Mouse (Mus musculus): ENCODE measurements around the gene Iqgap2. TPM values are rescaled to one million over a fixed set of nuclear protein-coding genes. Genes with fewer than 3 reads are reported as not detected.

Gene Iqgap2
- polyA plus RNA-seq, 1 experiment from 2014 or later, result 9.6 TPM

DNA sequence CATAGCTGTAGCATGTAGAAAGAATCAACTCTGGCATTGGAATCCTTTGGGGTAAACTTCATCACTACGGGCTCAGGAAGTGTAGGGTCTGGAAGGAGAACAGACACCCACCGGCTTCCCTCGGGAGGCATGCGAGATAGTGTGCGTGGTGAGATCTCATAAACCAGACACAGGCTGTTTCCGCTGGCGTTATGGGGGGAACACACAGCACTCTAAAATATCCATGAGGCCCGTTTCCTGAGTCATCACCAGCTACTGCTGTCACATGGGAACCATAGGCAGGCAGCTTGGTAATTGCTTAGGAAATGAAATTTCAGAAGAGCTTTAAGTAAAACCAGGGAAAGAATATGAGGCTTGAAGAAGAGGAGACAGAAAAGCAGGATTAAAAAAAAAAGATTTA, 199.5 kb downstream of the Iqgap2 start:
- ATAC-seq (ENCODE audit: insufficient number of reproducible peaks, low FRiP score, low TSS enrichment, low read depth), result no peak
- H3K4me2 ChIP-seq, result no peak overlapping the region
- H3K4me1 ChIP-seq, result no peaks in the 10 kb centered on the region
- 49% methylated on average over 8 of the region's 8 CpGs for WGBS
- H3K27ac ChIP-seq, result no peak overlapping the region; the same call in 1 of the 2 replicates
- no peak overlapping the region for H3K9ac ChIP-seq
- no peak overlapping the region for H3K4me3 ChIP-seq
- H3K36me3 ChIP-seq, result no peaks in the 10 kb centered on the region
- H3K27me3 ChIP-seq, result no peaks in the 10 kb centered on the region
- no peaks in the 10 kb centered on the region for H3K9me3 ChIP-seq

DNA sequence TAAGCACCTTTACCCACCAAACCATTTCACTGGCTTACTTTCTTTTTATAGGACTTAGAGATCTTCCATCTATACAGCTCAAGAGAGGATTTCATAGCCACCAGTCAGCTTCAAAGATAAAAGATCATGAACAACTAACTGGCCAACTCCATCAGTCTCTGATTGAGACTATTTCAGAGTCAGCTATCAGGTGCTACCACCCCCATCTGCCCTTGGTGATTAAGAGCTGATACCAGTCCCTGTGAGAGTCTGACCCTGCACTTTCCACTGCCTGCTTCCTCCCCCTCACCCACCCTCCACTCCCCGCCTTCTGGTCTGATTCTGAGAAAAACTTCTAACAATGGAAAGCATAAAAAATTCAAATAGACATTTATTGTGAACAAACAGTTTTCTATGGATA, 203.1 kb downstream of the Iqgap2 start:
- no peaks in the 10 kb centered on the region for H3K9me3 ChIP-seq
- 84% methylated on average over 1 of the region's 1 CpGs for WGBS
- no peak overlapping the region for H3K9ac ChIP-seq
- no peaks in the 10 kb centered on the region for H3K4me1 ChIP-seq
- no peak overlapping the region for H3K27ac ChIP-seq
- no peaks in the 10 kb centered on the region for H3K27me3 ChIP-seq
- no peak overlapping the region for H3K4me3 ChIP-seq
- H3K36me3 ChIP-seq, result no peaks in the 10 kb centered on the region; the same call in 1 of the 2 replicates
- no peak for ATAC-seq (ENCODE audit: insufficient number of reproducible peaks, low FRiP score, low TSS enrichment, low read depth)
- H3K4me2 ChIP-seq, result no peak overlapping the region

DNA sequence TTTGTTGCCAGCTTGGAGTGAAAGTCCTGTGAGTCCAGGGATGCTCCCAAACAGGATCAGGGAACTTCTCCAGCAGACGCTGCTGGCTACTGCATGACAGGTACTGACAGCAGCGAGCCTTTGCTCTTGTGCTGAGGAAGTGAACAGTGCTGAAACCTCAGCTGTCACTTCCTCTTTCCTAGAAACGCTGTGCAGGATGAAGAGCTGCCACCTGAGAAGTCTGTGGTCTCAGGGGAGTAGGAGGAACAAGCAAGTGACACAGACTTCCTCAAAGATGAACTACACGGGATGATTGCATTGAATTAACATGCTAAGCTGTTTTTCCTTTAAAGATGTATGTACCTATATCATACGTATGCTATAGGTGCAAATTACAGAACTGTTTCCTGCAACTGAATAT, 206.0 kb downstream of the Iqgap2 start:
- H3K4me2 ChIP-seq, result no peak overlapping the region

DNA sequence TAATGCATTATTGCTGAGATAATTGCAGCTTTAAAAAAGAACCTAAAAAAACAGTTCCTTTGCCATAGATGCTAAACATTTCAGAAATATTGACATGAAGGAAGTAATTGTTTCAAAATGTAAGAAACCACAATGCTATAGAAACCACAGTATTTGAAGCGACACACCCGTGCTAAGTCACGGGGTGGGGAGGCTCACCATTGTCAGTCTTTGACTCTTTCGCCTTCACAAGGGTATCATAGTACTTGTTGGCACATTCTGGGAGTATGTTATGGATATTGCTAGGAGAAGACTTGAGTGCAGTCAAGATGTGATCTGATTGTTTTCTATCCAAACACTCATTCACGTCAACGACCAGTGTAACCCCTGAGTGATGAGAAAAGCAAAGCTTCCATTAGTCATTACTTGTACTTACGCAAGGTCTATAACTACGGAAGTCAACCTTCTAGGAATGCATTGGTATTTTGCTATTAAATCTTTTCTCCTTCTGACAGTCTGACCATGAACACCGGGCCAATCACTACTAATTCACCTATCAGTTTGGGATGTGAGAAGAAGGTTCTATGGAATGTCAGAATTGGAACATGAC, 207.0 kb downstream of the Iqgap2 start:
- H3K27ac ChIP-seq, result no peak overlapping the region
- 92% methylated on average over 9 of the region's 9 CpGs for WGBS
- H3K36me3 ChIP-seq, result no peaks in the 10 kb centered on the region; the same call in 1 of the 2 replicates
- H3K4me1 ChIP-seq, result no peaks in the 10 kb centered on the region
- ATAC-seq (ENCODE audit: insufficient number of reproducible peaks, low FRiP score, low TSS enrichment, low read depth), result no peak
- no peaks in the 10 kb centered on the region for H3K27me3 ChIP-seq
- no peak overlapping the region for H3K9ac ChIP-seq
- no peak overlapping the region for H3K4me3 ChIP-seq
- H3K4me2 ChIP-seq, result no peak overlapping the region
- no peaks in the 10 kb centered on the region for H3K9me3 ChIP-seq

More for the DNA sequence above, 206.0 kb downstream of the Iqgap2 start:
- H3K4me1 ChIP-seq, result no peaks in the 10 kb centered on the region
- no peak overlapping the region for H3K9ac ChIP-seq
- H3K4me3 ChIP-seq, result no peak overlapping the region
- no peaks in the 10 kb centered on the region for H3K27me3 ChIP-seq
- no peak overlapping the region for H3K27ac ChIP-seq
- H3K36me3 ChIP-seq, result no peaks in the 10 kb centered on the region; the same call in 1 of the 2 replicates
- WGBS, result 79% methylated on average over 5 of the region's 5 CpGs
- H3K9me3 ChIP-seq, result no peaks in the 10 kb centered on the region
- ATAC-seq (ENCODE audit: insufficient number of reproducible peaks, low FRiP score, low TSS enrichment, low read depth), result no peak

DNA sequence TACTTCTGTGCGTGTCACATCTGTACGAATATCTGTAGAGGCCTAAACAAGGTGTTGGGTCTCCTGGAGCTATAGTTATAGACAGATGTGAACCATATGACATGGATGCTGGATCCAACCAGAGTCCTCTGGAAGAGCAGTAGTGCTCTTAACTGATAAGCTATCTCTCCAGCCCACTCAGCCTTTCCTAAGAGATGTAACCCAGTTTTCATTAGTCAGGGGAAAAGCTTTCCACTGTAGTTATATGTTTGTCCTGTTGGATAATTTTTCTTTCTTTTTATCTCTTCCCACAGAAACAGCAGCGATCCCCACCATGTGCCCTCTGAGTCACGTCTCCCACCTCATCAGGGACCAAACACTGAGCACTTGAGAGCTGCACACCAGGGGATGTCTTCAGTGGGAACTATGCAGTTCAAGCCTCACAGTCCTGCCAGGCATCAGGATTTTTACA, 212.2 kb downstream of the Iqgap2 start:
- no peaks in the 10 kb centered on the region for H3K36me3 ChIP-seq
- no peak overlapping the region for H3K4me2 ChIP-seq
- ATAC-seq (ENCODE audit: insufficient number of reproducible peaks, low FRiP score, low TSS enrichment, low read depth), result no peak
- H3K4me1 ChIP-seq, result no peaks in the 10 kb centered on the region
- H3K4me3 ChIP-seq, result no peak overlapping the region
- no peak overlapping the region for H3K27ac ChIP-seq
- H3K27me3 ChIP-seq, result no peaks in the 10 kb centered on the region
- WGBS, result 76% methylated on average over 4 of the region's 4 CpGs
- H3K9ac ChIP-seq, result no peak overlapping the region
- no peaks in the 10 kb centered on the region for H3K9me3 ChIP-seq

DNA sequence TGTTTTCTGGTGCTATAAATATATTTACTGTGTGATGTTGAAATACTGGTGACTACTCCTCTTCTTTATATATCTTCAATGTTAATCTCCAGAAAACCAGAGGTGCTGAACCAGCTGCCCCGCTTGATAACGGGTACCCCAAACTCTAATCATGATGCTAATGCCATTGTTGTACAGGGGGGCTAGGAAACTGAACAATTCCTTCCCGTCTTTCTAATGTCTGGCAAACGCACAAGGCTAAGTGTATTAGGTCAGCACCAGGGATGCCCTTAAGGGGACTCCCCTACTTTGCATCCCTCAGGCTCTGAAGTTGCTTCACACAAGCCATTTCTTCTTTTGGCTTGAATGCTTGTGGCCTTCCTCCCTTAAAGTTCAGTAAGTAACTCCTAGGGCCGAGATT, 212.6 kb downstream of the Iqgap2 start:
- ATAC-seq (ENCODE audit: insufficient number of reproducible peaks, low FRiP score, low TSS enrichment, low read depth), result no peak

DNA sequence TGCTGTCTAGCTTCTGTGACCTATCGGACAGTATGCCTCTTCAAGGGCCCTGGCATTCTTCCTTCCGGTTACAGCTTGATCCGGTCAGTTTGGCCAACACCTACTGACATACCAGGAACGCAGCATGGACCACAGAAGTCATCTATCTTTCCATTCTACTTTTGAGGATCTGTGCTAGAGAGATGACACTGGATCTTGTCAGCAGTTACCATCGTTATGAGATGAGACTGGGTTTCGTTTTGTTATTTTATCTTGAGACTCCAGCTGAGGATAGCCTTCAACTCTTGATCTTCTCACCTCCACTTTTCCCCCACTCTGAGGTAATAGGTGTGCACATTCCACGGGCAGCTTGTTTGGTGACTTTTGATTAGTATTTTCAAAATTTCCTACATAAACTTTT, 219.3 kb downstream of the Iqgap2 start:
- Histone ChIP-seq H3K4me2 (no peak overlapping the region), H3K36me3 (0 out of 2 replicates have a peak, but pooled peaks cover 7% of the 10 kb centered on the region), H3K27me3 (no peaks in the 10 kb centered on the region), H3K9ac (no peak overlapping the region), H3K27ac (no peak overlapping the region), H3K9me3 (no peaks in the 10 kb centered on the region), H3K4me3 (no peak overlapping the region), H3K4me1 (no peaks in the 10 kb centered on the region)
- ATAC-seq (ENCODE audit: insufficient number of reproducible peaks, low FRiP score, low TSS enrichment, low read depth), result no peak
- 88% methylated on average over 7 of the region's 7 CpGs for WGBS

More for the DNA sequence above, 212.6 kb downstream of the Iqgap2 start:
- Histone ChIP-seq H3K4me3 (no peak overlapping the region), H3K9me3 (no peaks in the 10 kb centered on the region), H3K4me2 (no peak overlapping the region), H3K9ac (no peak overlapping the region), H3K36me3 (no peaks in the 10 kb centered on the region), H3K27me3 (no peaks in the 10 kb centered on the region), H3K4me1 (no peaks in the 10 kb centered on the region), H3K27ac (no peak overlapping the region)
- WGBS, result 76% methylated on average over 5 of the region's 5 CpGs

DNA sequence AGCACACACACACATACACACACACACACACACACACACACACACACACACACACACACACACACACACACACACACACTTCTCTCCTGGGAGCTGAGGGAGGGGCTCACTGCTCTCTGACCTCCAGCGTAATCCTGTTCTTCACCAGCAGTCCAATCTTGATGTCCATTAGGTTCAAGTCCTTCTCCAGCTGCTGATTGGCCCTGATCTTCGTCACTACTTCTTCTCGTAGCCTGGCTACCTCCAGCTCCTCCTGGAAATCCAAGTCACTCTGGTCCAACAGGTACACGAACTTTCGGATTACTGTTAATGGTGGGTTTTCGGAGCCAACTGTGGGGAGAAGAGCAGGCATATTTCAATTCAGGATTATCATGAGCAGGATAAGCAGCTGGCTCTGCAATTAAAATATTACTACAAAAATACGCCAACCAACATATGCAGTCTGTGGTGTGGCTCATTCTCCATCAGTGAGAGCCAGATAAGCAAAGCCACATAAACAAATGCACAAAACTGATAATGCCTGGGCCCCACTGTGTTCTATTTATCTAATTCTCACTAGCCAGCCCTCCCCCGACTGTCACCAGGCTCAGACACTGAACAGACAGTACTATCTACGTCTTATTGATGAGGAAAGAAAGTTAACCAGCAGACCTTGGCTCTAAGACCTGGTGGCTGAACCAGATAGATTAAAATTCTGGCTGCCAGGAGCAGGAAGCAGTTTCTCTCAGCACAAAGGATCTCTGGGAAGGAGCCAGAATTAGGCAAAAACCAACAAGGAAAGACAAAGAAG, 220.4 kb downstream of the Iqgap2 start:
- Histone ChIP-seq H3K36me3 (0 out of 2 replicates have a peak, but pooled peaks cover 7% of the 10 kb centered on the region), H3K4me3 (no peak overlapping the region), H3K4me2 (no peak overlapping the region), H3K9ac (no peak overlapping the region), H3K27ac (no peak overlapping the region), H3K27me3 (no peaks in the 10 kb centered on the region), H3K4me1 (no peaks in the 10 kb centered on the region), H3K9me3 (no peaks in the 10 kb centered on the region)
- WGBS, result 80% methylated on average over 9 of the region's 9 CpGs
- ATAC-seq (ENCODE audit: insufficient number of reproducible peaks, low FRiP score, low TSS enrichment, low read depth), result no peak

DNA sequence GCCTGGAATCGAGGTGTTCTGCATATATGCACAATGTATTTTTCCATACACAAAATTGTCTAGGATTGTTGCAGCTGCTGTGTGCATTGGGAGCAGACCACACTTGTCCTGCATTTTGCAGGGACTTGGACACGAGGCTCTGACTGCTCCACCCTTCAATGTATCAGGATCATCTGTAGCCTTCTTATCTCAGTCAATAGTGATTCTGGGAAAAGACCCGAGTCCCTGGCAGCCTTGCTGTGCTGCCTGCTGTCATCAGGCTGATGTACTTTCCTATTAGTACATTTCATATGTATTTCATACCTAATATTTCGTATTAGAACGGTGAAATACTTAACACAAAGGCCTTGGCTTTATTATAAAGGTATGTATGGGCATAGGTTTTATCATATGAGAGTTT, 221.2 kb downstream of the Iqgap2 start:
- Histone ChIP-seq H3K36me3 (0 out of 2 replicates have a peak, but pooled peaks cover 7% of the 10 kb centered on the region), H3K4me2 (no peak overlapping the region), H3K4me1 (no peaks in the 10 kb centered on the region), H3K9me3 (no peaks in the 10 kb centered on the region), H3K4me3 (no peak overlapping the region), H3K9ac (no peak overlapping the region), H3K27me3 (no peaks in the 10 kb centered on the region), H3K27ac (no peak overlapping the region)
- 91% methylated on average over 5 of the region's 5 CpGs for WGBS
- no peak for ATAC-seq (ENCODE audit: insufficient number of reproducible peaks, low FRiP score, low TSS enrichment, low read depth)

DNA sequence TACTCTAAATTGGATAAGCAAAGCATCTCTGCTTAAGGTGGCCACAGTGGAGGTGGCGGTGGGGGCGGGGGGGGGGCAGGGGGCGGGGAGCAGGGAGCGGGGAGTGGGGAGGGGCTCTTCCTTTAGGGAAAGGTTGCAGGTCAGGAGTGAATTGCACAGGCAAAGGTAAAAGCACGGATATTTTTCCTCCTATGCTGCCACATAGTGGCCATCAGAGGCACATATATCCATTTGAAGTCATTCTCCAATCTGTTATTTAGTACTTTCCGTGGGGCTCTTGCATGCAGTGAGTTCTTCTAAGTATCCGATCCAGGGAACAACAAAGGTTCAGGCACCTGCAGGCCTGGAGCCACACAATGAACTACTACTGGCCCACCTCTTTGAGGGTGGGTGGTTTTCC, 224.5 kb downstream of the Iqgap2 start:
- Histone ChIP-seq H3K27ac (no peak overlapping the region), H3K4me1 (no peaks in the 10 kb centered on the region), H3K27me3 (no peaks in the 10 kb centered on the region), H3K36me3 (peaks cover 19% of the 10 kb centered on the region; the same call in 1 of the 2 replicates), H3K9ac (no peak overlapping the region), H3K9me3 (no peaks in the 10 kb centered on the region), H3K4me3 (no peak overlapping the region), H3K4me2 (no peak overlapping the region)
- 22% methylated on average over 4 of the region's 7 CpGs for WGBS
- ATAC-seq (ENCODE audit: insufficient number of reproducible peaks, low FRiP score, low TSS enrichment, low read depth), result no peak

DNA sequence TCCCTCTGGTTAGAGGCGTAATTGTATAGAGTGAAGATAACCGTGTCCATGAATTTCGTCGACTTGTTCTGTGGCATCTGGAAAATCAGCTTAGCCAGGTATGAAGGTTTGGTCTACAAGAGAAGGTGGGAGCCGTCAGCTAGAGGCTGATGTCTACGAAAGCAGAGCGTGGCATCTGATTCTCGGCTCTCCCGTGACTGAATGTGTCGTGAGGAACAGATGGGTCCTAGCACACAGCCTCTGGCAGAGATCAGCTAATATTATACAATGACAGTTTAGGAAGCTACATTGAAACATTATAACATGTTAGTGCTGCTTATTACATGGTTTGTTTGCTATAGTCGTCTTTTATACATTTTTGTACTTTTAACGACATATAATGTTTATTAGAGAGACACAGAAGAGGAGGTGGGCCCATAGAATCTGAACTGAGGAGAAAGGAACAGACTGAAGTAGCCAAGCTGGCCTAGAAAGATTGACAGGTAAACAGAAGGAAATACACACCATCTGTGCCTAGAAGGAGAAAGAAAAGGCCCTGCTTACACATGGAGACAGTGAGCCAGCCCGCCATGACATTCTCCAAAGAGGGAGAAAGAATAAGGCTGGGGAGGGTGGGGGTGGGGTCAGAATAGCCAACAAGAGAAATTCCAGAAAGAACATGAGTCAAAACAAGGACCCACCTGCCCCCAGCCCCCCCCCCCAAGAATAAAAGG, 225.9 kb downstream of the Iqgap2 start:
- no peaks in the 10 kb centered on the region for H3K9me3 ChIP-seq
- WGBS, result 79% methylated on average over 13 of the region's 13 CpGs
- H3K36me3 ChIP-seq, result peaks cover 23% of the 10 kb centered on the region
- no peak for ATAC-seq (ENCODE audit: insufficient number of reproducible peaks, low FRiP score, low TSS enrichment, low read depth)
- H3K27ac ChIP-seq, result no peak overlapping the region
- no peak overlapping the region for H3K4me3 ChIP-seq
- no peak overlapping the region for H3K4me2 ChIP-seq
- H3K4me1 ChIP-seq, result no peaks in the 10 kb centered on the region
- no peak overlapping the region for H3K9ac ChIP-seq
- no peaks in the 10 kb centered on the region for H3K27me3 ChIP-seq

DNA sequence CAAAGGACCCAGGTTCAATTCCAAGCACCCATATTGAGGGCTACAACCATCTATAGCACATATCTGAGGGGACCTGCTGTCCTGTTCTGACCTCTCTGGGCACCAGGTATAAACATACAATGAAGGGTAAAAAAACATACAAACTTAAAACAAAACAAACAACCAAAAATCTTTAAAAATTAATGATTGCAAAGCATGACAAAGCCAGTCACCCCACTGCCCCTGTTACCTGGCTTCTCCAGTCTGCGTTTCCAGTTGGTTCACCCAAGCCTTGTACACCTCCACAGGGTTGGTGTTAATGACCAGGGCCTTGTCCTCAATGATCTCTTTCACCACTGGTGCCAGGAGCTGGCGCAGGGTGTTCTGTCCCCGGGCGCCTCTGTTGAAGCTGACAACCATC, 227.9 kb downstream of the Iqgap2 start:
- Histone ChIP-seq H3K27me3 (no peaks in the 10 kb centered on the region), H3K4me2 (no peak overlapping the region), H3K9me3 (no peaks in the 10 kb centered on the region), H3K4me3 (no peak overlapping the region), H3K4me1 (no peaks in the 10 kb centered on the region), H3K27ac (no peak overlapping the region), H3K9ac (no peak overlapping the region), H3K36me3 (peaks cover 22% of the 10 kb centered on the region)
- WGBS, result 92% methylated on average over 4 of the region's 4 CpGs
- no peak for ATAC-seq (ENCODE audit: insufficient number of reproducible peaks, low FRiP score, low TSS enrichment, low read depth)

All from limb, embryonic 15.5 days (tissue).